In genomic region chr9:83349905-83350304, GRCm38 (mm10) we compare ENCODE assay signal across 11 mouse cellular contexts.
A peak's percentile ranks its signal among the peaks of the same experiment; 100 is the strongest.
DNase-seq lines count a peak whose midpoint lies in the region; ATAC-seq and TF ChIP-seq lines count a peak whose summit lies in the region.
"Had no signal": no experiment of that assay in that cellular context is flagged by ENCODE, and none has a peak within 500 bp of the region (broad histone marks: within the 10 kb centered on the region; RNA-seq: fewer than 3 reads in every experiment).

No protein-coding gene starts in this region.

- peak overlapping the region; percentile 18; the same call in 1 of the 2 replicates for H3K27ac ChIP-seq in hindbrain, embryonic 13.5 days
- H3K27ac ChIP-seq in hindbrain, embryonic 14.5 days = no peak overlapping the region
- H3K27ac ChIP-seq in embryonic facial prominence, embryonic 14.5 days (replicated peaks; ENCODE audit: low read depth, low read length) = peak overlapping the region; percentile 70
- peak overlapping the region; percentile 52 for H3K27ac ChIP-seq in limb, embryonic 14.5 days (replicated peaks; ENCODE audit: low read depth, low read length)
- H3K27ac ChIP-seq: macrophage had no signal

- no peak for ATAC-seq in hindbrain, embryonic 13.5 days (ENCODE audit: low FRiP score)
- no peak for ATAC-seq in hindbrain, embryonic 14.5 days (ENCODE audit: low FRiP score)
- ATAC-seq in embryonic facial prominence, embryonic 14.5 days (ENCODE audit: low read depth) = peak; percentile 19
- ATAC-seq in limb, embryonic 14.5 days (ENCODE audit: low FRiP score, low read depth) = peak; percentile 30; the same call in 1 of the 2 replicates
- ATAC-seq in erythroblast, adult 5-6 weeks (replicated peaks; ENCODE audit: low FRiP score, poor library complexity, severe bottlenecking) = no peak

- H3K4me3 ChIP-seq in hindbrain, embryonic 13.5 days = no peak overlapping the region
- H3K4me3 ChIP-seq in hindbrain, embryonic 14.5 days (replicated peaks; ENCODE audit: low read length) = no peak overlapping the region
- H3K4me3 ChIP-seq in embryonic facial prominence, embryonic 14.5 days (ENCODE audit: low read depth, low read length) = no peak overlapping the region
- H3K4me3 ChIP-seq in limb, embryonic 14.5 days (replicated peaks; ENCODE audit: low read length) = no peak overlapping the region

- no peaks in the 10 kb centered on the region for H3K9me3 ChIP-seq in hindbrain, embryonic 13.5 days
- H3K9me3 ChIP-seq in hindbrain, embryonic 14.5 days (ENCODE audit: control insufficient read depth, low read length) = no peaks in the 10 kb centered on the region
- no peaks in the 10 kb centered on the region for H3K9me3 ChIP-seq in embryonic facial prominence, embryonic 14.5 days (ENCODE audit: control insufficient read depth, low read length)
- no peaks in the 10 kb centered on the region for H3K9me3 ChIP-seq in limb, embryonic 14.5 days (ENCODE audit: control insufficient read depth, low read length)

- no peak overlapping the region for H3K4me2 ChIP-seq in hindbrain, embryonic 13.5 days
- no peak overlapping the region for H3K4me2 ChIP-seq in hindbrain, embryonic 14.5 days (replicated peaks)
- no peak overlapping the region for H3K4me2 ChIP-seq in embryonic facial prominence, embryonic 14.5 days (ENCODE audit: low read depth, low read length)
- 0 out of 2 replicates have a peak overlapping the region, but pooled peaks have one; percentile 18 for H3K4me2 ChIP-seq in limb, embryonic 14.5 days (replicated peaks; ENCODE audit: low read depth, low read length, severe bottlenecking)

- 9% methylated on average over 1 of the region's 1 CpGs for WGBS in hindbrain, embryonic 13.5 days
- WGBS in hindbrain, embryonic 14.5 days = 12% methylated on average over 1 of the region's 1 CpGs
- 3% methylated on average over 1 of the region's 1 CpGs for WGBS in embryonic facial prominence, embryonic 14.5 days
- 4% methylated on average over 1 of the region's 1 CpGs for WGBS in limb, embryonic 14.5 days

- no peaks in the 10 kb centered on the region for H3K27me3 ChIP-seq in hindbrain, embryonic 13.5 days
- no peaks in the 10 kb centered on the region for H3K27me3 ChIP-seq in hindbrain, embryonic 14.5 days (ENCODE audit: control insufficient read depth, insufficient read depth, low read length)
- H3K27me3 ChIP-seq in embryonic facial prominence, embryonic 14.5 days (replicated peaks; ENCODE audit: control insufficient read depth, insufficient read depth, low read length) = no peaks in the 10 kb centered on the region
- H3K27me3 ChIP-seq in limb, embryonic 14.5 days (ENCODE audit: control insufficient read depth, insufficient read depth, low read length) = no peaks in the 10 kb centered on the region
- H3K27me3 ChIP-seq: CH12.LX had no signal

- H3K9ac ChIP-seq in hindbrain, embryonic 13.5 days = no peak overlapping the region
- H3K9ac ChIP-seq in hindbrain, embryonic 14.5 days = no peak overlapping the region
- peak overlapping the region; percentile 25; the same call in 1 of the 2 replicates for H3K9ac ChIP-seq in embryonic facial prominence, embryonic 14.5 days (ENCODE audit: low read depth, low read length)
- no peak overlapping the region for H3K9ac ChIP-seq in limb, embryonic 14.5 days (ENCODE audit: low read depth, low read length, severe bottlenecking)

- H3K4me1 ChIP-seq in hindbrain, embryonic 13.5 days (replicated peaks) = peaks cover 25% of the 10 kb centered on the region
- H3K4me1 ChIP-seq in hindbrain, embryonic 14.5 days (replicated peaks; ENCODE audit: control insufficient read depth, insufficient read depth, low read length) = no peaks in the 10 kb centered on the region
- H3K4me1 ChIP-seq in embryonic facial prominence, embryonic 14.5 days (ENCODE audit: control insufficient read depth, insufficient read depth, low read length) = peaks cover 31% of the 10 kb centered on the region
- H3K4me1 ChIP-seq in limb, embryonic 14.5 days (ENCODE audit: control insufficient read depth, insufficient read depth, low read length) = peaks cover 33% of the 10 kb centered on the region

- TF ChIP-seq POLR2A in limb, embryonic 14.5 days (IDR thresholded peaks at IDR 0.05; ENCODE audit: borderline replicate concordance, extremely low read depth, insufficient read depth, insufficient read length) = no peak

- no peak for DNase-seq in hindbrain, embryonic 14.5 days (ENCODE audit: low spot score)
- DNase-seq in 3T3-L1 (ENCODE audit: low read depth, low spot score) = peak; percentile 11
- peak; percentile 75 for DNase-seq in embryonic facial prominence, embryonic 14.5 days (ENCODE audit: low spot score)
- DNase-seq in limb, embryonic 14.5 days (ENCODE audit: low spot score) = no peak
- no peak for DNase-seq in left cerebral cortex, adult 9 months (ENCODE audit: low spot score in 2 of 2)
- no peak for DNase-seq in urinary bladder, postnatal 25 days (ENCODE audit: low spot score)
- DNase-seq: thymus, adult 2 months had no signal

- H3K36me3 ChIP-seq in hindbrain, embryonic 13.5 days = no peaks in the 10 kb centered on the region
- no peaks in the 10 kb centered on the region for H3K36me3 ChIP-seq in hindbrain, embryonic 14.5 days (replicated peaks; ENCODE audit: control insufficient read depth, insufficient read depth)
- H3K36me3 ChIP-seq in embryonic facial prominence, embryonic 14.5 days (ENCODE audit: control insufficient read depth, insufficient read depth, low read length) = no peaks in the 10 kb centered on the region
- no peaks in the 10 kb centered on the region for H3K36me3 ChIP-seq in limb, embryonic 14.5 days (ENCODE audit: control insufficient read depth, insufficient read depth, low read length)

Comparison
In these comparisons a context has a peak if more than half of its experiments do, and no peak if none do; other contexts are left out.
1. ATAC-seq: peak in embryonic facial prominence, embryonic 14.5 days (single experiment) and limb, embryonic 14.5 days (single experiment); none in hindbrain, embryonic 13.5 days (single experiment), hindbrain, embryonic 14.5 days (single experiment) and erythroblast, adult 5-6 weeks (single experiment).
2. DNase-seq: peak in 3T3-L1 (single experiment) and embryonic facial prominence, embryonic 14.5 days (single experiment); none in hindbrain, embryonic 14.5 days (single experiment), limb, embryonic 14.5 days (single experiment), left cerebral cortex, adult 9 months (0 of 2) and urinary bladder, postnatal 25 days (single experiment).